Mouse (Mus musculus): ENCODE results near the gene Iqca.

DNA sequence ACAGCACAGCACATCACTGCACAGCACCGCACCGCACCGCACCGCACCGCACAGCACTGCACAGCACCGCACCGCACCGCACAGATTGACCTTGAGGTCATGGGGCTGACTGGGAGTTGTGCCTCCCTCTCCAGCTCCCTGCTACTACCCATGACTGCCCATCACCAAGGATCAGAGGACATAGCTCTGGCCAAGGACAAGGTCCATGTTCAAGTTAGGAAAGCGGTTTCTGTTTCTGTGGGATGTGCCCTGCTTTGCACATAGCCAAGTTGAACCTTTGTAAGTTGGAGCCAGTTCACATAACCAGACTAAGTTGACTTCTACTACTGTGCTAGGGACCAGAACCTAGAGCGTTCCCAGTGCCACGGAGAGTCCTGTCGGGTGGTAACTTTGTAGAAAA lies 28.6 kb downstream of the Iqca start:
- no peak for TF ChIP-seq CTCF (IDR thresholded peaks at IDR 0.05; ENCODE audit: borderline replicate concordance, extremely low read depth, insufficient read depth, insufficient read length)
- no peak for TF ChIP-seq POLR2A (IDR thresholded peaks at IDR 0.05; ENCODE audit: borderline replicate concordance, extremely low read depth, insufficient read depth, insufficient read length, poor library complexity, severe bottlenecking)

Measured in brain, embryonic 14.5 days (tissue).